Mouse (Mus musculus) thymus, adult 18-20 months (tissue): ENCODE results near the gene Arhgdib.
"Not testable (repeated sequence)": the region's sequence is repeated elsewhere in the genome, so short reads cannot be mapped to it uniquely, and the experiment has no call there.

Source experiments
- DNase-seq, 2 experiments: peaks; one replicate each; pipeline ENCODE4 v3.0.0; 2022; ENCODE audit warnings: mixed read lengths in 2 of 2

Gene Arhgdib

DNA sequence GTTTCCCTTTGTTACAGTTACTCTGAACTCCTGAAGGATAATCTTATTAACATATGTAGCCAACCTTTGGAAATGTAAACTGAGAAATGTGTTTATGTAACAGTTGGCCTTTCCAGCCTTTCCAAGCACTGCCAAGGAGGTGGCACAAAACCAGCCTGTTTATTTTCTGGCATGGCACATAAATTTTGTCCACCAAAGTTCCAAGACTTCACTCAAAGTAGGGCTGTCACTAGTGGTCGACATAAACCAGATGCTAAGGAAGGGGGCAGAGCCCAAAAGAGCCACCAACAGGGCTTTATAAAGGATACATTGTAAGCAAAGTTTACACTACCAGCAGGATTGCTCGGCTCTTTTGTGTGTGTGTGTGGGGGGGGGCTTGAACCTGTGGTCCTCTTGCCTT, 23.8 kb downstream of the Arhgdib start:
- no peak for DNase-seq

DNA sequence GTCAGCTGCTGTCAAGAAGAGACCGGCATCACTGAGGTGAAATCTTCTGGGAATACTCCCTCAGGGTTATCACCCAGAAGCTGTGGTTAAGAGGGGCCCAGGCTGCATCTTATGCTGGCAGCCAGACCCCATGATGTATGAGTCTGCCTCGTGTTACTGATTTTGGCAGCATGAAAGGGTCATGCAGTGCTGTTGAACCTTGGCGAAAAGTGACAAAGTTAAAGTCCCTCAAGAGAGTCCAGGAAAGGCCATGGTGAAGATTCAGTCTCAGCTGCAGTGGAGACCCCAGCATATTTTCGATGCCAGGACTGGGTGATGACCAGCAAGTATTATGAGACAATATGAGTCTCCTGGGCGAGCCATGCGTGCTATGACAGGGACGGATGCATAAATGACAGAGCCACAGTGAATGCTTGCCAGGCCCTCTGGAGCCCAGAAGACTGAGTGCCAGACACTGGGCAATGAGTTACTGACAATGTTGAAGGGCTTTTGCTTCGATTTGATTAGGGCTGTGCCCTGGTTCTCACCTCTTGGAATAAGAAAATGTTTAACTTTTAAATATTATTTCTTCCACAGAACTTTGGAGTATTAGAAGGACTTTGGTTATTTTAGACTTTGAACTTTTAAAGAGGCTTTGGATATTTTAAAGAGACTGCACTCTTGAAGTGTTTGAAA, 25.8 kb downstream of the Arhgdib start:
- DNase-seq = no peak

DNA sequence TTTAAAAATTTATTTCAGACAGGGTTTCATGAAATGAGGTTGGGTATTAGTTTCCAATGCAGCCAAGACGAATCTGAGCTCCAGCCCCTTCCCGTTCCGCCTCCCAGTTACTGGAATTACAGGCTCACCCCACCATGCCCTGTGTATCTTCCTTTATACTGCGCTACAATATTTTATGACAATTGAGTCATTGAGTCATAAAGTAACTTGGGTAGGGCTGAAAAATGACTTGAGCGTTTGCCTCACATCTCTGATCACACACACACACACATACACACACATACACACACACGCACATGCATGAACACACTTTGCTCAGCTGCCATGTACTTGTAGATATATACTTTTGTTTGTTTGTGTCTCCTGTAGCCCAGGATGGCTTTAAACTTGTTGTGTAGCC, 27.5 kb downstream of the Arhgdib start:
- no peak for DNase-seq

DNA sequence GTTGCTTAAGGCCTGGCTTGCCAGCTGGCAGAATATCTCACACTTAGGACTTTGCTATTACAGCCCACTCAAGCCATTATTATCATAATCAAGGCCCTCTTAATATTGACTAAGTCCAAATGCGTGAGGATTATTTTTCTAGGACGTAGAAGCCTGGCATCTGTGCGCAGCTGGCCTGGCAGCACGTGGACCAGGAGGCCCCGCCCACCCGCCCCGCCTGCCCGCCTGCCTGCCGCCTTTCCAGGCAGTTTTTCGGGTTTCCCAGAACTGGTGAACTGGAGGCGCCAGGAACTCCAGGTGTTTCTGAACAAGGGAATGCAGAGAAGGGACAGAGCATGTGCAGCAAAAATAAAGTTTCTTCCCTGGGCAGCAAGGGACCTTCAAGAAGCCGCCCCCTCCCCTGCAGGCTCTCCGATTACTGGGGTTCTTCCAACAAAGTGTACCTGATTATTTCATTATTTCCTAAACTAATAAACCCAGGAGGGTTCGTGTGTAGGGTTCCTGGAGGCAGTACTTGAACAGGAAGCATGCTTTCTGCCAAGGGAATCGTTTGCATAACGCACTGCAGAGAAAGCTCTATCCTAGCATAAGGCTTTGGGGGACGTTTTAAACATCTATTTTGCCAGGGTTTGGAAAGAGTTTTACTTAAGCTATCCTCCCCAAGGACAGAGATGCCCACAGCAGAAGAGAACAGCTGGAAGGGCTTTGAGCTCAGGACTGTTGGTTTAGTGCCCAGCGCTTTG, 28.1 kb downstream of the Arhgdib start:
- DNase-seq = no peak

DNA sequence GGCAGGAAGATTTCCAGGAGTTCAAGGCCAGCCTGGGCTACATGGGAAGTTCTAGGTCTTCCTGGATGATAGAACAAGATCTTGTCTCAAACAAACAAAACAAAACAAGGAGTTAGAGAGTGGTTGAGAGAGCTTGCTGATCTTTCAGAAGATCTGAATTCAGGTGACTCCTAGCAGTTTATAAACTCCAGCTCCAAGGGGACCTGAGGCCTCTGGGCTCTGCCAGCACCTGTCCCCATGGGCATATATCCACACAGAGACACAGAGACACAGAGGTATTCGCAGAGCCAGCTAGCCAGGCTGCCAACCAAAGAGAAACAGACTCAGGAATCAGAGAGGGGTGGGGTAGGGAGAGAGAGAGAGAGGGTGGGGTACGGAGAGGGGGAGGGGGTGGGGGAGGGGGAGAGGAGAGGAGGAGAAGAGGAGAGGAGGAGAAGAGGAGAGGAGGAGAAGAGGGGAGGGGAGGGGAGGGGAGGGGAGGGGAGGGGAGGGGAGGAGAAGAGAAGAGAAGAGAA, 28.9 kb downstream of the Arhgdib start:
- DNase-seq = no peak

DNA sequence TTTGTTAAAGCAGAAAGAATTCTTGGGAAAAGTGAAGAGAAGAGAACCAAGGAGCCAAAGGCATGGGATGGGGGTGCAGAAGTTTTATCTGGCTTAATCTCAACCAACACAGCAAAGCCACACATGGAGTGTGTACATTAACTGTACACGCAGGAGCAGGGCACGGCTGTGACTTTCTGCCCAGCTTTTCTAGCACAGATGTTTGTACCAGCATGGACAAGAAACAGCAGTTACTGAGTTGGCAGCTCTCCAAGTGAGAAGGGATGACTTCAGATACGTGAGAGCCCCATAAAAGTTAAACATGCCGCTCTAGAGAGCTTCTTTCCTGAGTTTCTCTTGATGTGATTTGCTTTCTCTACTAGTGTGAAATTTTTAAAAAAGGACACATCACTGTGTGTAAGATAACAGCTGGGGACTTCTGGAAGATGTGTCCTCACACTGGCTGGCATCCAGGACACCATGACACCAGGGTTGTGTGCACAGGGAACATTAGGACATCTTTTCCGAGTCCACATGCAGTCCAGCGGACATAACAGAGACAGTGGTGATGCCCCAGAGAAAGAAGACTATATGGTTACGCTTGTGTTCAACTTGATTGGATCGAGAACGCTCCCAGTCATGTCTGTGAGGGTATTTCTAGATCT, 31.3 kb downstream of the Arhgdib start:
- DNase-seq = no peak

DNA sequence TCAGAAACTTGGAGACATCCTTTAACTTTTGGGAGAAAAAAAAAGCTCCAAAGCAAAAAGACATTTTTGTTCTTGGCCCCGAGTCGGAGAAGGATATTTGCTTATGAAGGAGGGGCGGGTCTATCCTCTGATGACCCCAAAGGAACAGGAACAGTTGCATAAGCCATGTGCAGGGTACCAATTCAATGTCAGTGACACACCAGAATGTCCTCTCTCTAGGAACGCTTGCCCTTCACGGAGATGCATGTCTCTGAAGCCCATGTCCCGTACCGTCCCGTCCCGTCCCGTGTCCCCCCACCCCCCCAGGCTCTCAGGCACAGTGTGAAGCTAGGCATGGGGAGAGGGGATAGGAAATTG, 34.8 kb downstream of the Arhgdib start:
- DNase-seq = no peak

DNA sequence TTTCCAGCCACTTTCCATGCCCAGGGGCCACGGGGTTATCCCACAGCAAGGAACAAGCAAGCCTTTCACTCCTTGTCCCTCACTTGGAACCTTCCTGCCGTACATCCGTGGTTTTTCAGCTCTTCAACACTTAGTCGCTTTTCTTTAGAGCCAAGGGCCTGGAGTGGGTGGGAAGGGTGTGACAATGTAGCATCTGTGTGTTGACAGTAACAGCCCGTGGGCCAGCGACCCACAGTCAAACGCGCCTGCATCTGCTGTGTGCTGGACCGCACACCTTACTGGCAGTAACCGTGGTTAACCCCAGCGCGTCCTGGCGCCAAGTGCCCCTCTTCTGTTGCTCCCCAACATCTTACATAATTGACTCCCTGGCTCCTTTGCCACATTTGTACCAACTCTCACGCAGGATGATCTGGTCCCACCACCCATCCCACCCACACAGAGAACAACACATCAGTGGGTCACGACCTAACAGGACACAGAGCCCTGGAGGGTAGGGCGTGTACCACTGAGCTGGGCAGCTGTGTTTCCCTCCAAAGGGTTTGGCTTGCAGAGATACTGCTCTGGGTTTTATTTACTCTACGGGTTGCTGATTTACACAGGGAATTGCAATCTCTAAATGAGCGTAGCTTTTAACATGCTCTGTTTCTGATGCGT, 35.3 kb downstream of the Arhgdib start:
- no peak for DNase-seq

DNA sequence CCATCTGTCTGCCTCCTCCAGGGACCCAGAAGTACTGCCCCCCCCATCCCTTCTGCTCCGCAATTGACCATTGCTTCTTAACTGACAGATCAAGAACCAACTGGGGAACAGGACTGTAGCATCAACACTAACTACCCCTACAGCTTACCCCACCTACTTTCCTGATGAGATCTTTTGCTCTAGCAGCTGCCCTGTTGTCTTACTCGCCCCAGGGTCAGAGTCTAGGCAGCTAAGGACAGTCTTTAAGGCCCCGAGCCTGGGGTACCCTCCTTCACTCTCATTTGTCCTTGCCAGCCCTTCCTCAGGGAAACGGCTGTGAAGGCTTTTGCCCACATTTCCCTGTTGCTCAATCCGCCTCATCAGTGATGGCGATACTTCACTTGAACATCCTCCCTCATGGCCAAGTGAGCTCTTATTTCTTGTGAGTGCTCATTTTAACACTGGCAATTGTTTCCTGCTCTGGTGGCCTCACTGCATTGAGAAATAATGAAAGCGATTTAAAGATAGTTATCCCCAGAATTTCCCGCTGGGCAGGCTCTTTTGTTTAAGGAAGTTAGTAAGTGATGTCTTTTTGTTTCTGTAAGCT, 37.7 kb downstream of the Arhgdib start:
- DNase-seq = no peak

DNA sequence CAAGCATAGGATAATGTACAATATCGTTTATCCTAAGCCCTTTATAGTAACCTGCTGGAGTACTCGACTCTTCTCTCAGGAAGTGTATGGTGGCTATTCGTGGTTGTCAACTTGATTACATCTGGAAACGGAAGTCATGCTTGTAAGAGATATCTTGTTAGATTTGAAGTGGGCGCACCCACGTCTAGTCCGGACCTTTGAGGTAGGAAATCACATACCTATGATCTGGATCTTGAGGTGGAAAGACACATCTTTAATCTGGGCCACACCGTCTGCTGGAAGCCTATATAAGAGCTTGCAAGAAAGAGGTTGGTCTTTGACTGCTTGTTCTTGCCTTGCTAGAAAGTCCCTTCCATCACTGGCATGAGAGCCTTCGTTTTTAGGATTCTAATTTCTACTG, 39.2 kb downstream of the Arhgdib start:
- no peak for DNase-seq

DNA sequence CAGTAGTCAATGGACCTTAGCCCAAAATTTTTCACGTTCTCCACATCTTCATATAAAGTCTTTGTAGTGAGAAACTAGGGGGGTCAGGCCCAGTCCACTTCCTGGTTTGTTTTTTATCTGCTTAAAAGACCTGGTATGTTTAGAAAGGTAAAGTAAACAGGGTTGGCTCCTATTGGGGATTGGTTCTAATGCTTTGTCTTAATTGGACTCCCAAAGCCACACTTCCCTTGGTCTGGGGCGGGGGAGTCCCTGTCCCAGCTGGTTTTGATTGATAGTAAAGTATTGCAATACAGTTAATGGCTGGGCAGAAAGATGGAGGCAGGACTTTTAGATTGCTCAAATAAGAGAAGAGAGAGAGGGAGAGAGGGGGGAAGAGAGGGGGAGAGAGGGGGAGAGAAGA, 40.7 kb downstream of the Arhgdib start:
- no peak for DNase-seq

DNA sequence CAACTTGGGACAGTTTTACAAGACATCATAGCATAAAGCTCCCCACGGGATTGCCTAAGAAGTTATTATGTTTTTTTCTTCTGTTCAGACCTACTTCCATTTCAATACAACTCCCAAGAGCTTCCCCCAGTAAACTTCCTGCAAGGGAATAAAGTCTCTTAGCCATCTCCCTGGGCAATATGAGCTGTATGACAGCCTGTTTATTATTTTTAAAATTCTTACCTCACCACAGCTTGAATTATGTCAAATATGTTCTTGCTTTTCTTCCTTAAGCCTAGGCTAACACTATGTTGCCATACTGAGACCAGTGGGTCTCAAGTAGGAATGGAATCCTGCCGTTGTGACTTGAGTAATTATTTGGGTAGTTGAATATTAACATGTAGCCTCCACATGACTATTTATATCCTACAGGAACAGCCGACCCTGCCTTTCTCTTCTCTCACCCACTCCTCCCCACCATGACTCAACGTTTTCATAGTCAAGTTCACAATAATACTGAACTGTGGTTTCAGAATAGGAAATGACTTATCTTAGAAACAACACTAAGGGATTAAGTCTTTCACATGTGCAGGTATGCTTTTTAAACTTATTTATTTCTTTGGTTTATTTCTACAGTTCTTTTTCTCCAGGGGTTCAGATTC, 41.2 kb downstream of the Arhgdib start:
- no peak for DNase-seq

DNA sequence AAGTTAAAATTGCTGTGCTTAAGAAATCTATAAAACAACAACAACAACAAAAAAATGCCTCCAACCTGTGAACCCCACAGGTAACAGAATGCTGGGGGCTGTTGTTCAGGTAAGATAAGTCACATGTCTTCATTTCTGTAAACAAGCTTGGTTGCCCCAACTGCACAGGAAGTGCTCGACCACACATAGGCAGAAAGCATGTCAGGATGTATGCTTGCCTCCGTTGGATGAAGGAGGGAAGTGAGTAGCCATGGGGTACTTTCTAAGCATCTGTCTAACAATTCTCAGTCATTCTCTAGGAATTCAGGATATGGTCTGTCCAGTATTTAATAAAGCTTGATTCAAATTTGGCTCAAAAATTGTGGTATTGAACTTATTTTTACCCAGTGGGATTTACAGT, 42.7 kb downstream of the Arhgdib start:
- DNase-seq = peak in 1 of 2 experiments; percentile 23

DNA sequence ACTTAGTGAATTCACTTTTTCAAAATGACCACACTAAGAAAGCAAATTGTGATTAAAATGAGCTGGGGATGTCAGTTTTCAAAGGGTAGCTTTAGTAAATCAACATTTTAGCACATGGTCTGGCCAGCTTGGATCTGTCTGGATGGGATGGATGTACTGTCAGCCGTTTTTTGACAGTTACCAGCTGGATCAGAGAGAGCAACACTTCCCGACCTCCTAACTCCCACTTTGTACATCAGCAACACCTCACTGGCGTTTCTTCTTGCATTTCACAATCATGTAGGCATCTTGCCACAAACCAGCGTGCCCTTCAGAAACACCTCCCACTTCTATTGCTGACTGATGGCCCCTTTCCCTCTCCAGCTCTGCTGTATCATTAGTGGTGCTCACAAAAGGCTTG, 43.5 kb downstream of the Arhgdib start:
- no peak for DNase-seq

DNA sequence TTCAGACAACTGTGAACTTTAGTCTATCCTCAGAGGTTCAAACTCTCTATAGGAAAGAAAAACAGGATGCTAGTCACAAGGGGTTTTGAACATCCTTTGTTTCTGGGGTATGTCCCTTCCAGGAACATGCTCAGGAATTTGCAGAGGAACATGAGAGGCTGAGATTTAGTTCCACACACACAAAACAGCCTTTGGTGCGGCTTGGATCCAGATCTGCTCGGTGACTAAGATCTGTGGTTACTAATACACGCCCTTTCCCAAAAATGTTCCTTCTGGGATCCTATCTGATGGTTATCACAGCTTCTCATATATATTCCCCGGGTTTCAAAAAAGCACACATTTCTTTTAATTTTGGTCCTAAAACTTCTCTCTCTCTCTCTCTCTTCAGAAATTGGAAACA, 43.9 kb downstream of the Arhgdib start:
- DNase-seq = no peak

DNA sequence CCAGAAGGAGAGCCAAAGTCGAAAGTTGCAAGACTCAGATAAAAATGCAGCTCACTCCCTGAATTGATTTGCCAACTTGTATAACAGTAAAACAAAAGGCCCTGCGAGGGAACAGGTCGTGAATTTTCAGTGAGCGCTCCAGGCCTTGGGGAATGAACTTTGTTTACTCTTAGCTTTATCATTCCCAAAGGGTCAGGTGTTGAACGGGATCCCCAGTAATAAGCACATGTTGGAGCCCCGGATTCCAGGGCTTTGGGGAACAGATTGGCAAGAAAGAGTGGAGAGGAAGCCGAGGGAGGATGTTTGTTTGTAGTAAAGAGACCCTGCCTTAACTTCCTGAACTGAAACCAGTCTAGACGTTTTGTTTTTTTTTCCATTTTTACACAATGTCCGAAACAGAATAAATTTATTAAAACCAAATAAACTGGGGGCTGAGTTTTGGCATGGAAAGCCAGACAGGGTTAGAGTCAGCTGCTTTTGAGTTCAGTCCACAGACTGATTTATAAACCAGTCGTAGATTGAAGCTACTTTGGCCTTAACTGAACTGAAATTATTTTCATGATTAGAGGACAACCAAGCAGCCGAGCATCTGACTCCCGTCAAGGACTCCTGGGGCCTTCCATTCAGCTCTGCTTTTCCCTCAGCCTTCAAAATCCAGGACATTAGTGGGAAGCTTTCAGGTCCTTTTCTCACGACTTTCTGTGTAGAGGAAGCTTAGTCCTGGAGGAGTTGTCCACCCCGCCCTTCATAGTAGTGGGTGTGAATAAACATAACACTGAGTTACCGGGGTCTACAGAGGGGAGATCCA, 47.0 kb downstream of the Arhgdib start:
- no peak for DNase-seq

DNA sequence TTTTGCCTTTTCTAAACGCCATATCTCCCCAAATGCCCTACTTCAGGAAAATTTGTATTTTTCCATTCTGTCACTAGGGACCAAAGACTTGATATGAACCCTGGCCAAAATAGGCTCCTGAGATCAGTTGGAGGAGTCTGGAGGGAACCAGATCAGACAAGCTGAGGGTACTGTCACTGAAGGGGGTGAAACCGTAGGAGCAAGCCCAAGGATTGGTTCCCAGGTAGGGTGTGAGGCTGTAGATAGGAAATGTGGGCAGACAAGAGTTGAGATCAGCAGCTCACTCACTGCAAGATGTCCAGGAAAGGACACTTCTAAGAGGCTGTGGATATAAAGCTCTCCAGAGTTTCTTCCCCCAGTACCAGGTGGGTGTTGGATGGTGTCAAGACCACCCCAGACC, 49.7 kb downstream of the Arhgdib start:
- DNase-seq = no peak

DNA sequence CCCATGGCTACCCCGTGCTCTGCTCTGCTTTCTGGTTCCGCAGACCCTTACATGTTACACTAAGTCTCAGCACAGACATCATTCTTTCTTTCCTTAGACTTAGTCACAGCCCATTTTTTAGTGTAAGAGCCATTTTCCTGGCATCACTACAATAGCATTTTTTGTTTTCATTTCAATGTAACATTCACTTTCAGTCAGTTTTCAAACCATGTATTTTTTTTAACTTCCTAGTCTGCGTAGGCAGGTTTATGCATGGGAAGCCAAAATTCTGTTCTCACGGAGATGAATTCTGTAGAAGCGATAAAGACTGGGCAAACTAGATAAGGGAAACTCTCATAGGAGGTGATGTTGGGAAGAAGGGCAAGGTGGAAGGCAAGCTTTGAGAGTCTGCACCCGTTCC, 52.1 kb downstream of the Arhgdib start:
- no peak for DNase-seq

DNA sequence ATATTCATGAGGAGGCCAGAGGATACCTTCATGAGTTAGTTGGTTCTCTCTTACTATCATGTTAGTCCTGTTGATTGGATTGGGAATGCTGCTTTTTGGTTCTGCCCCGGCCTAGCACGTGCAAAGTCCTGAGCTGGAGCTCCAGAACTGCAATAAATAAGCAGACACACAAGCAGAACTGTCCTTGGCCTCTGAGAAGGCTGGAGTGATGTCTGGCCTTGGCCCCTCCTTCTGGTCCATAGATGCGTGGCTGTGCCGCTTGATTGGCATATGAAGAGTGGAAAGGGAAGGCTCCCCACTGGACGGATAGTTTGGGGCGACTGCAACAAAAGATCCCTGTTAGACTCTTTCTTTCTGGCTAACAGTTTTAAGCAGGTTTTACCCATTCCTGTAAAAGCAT, 52.6 kb downstream of the Arhgdib start:
- no peak for DNase-seq

DNA sequence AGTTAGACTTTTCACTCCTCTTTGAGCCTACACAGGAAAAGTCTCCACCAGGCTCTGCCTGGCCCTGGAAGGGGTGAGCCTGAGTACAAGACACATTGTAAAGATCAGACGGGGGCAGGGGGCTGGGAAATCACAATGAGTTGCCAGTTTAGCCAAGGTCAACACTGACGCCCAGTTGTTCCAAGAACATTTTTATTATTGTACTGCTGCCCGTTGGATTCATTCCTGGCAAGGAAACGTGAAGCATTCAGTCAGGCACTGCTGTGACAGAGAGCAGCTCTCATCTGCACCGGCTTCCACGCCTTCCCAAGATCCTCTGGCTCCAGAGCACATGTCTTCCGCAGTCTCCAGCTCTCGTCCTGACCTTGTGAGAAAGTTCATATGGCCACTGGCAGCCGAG, 53.8 kb downstream of the Arhgdib start:
- no peak for DNase-seq

DNA sequence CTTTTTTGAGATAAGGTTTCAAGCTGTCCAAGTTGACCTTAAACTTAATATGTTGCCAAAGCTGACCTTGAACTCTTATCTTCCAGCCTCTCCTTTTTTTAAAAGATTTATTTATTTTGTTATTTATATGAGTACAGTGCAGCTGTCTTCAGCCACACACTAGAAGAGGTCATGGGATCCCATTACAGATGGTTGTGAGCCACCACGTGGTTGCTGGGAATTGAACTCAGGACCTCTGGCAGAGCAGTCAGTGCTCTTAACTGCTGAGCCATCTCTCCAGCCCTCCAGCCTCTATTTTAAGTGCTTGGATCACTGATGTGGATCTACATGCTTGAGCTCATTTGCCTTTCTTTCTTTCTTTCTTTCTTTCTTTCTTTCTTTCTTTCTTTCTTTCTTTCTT, 56.9 kb downstream of the Arhgdib start:
- not testable (repeated sequence) for DNase-seq

DNA sequence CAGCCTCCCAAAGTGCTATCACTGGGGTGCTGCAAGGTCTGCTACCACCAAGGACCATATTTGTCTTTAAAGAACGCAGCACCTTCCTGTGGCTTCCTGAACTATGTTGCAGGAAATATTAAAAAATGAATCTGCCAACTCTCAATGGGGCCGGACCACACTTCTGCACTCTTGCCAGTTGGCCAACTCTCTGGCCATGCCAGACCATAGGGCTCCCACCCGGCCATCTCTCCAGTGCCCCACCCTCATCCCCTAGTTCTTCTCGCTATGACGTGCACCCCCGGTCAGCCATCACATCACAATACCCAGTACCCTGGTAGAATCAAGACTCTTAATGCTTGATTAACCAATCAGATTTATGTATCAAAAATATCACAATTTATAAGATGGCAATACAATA, 57.7 kb downstream of the Arhgdib start:
- no peak for DNase-seq
